Comparison of ENCODE assay signal across 18 mouse cellular contexts in the genomic region with DNA sequence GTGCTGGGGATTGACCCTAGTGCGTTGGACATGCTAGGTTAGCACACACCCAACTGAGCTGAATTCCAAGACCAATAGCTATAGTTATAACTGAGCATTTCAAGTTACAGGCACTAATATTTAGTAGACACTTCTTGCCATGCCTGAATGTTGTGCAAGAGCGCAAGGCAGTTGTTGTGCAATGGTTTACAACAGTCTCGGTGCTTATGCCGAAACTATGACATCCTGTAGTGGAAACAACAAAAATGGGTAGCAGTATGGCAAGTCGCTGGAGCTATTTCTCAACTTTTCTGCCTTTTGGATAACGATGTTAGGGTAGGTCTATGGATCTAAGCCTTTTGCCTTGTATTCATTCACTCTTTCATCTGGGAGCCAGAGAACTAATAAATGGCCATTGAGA.
"Had no signal": no experiment of that assay in that cellular context is flagged by ENCODE, and none has a peak within 500 bp of the region (broad histone marks: within the 10 kb centered on the region; RNA-seq: fewer than 3 reads in every experiment).

No protein-coding gene starts in this region.

- ATAC-seq: intestine, postnatal 0 days; midbrain, embryonic 15.5 days had no signal

- H3K27me3 ChIP-seq: kidney, embryonic 15.5 days; limb, embryonic 12.5 days; limb, embryonic 15.5 days; midbrain, embryonic 12.5 days; midbrain, embryonic 15.5 days; neural tube, embryonic 12.5 days; neural tube, embryonic 15.5 days; stomach, embryonic 15.5 days had no signal

- DNase-seq: kidney, adult 2 months; kidney, postnatal 10 days; kidney, postnatal 36 days; left cerebral cortex, postnatal 4 days; right cerebral cortex, adult 18-20 months; right cerebral cortex, postnatal 14 days; right cerebral cortex, postnatal 4 days; thymus, postnatal 25 days had no signal

- H3K4me3 ChIP-seq: kidney, embryonic 15.5 days; limb, embryonic 12.5 days; limb, embryonic 15.5 days; midbrain, embryonic 12.5 days; midbrain, embryonic 15.5 days; neural tube, embryonic 12.5 days; neural tube, embryonic 15.5 days; stomach, embryonic 15.5 days had no signal

- H3K9ac ChIP-seq: kidney, embryonic 15.5 days; limb, embryonic 12.5 days; limb, embryonic 15.5 days; liver, embryonic 14.5 days; midbrain, embryonic 12.5 days; midbrain, embryonic 15.5 days; neural tube, embryonic 12.5 days; neural tube, embryonic 15.5 days; stomach, embryonic 15.5 days had no signal

- H3K36me3 ChIP-seq: kidney, embryonic 15.5 days; limb, embryonic 12.5 days; limb, embryonic 15.5 days; midbrain, embryonic 12.5 days; midbrain, embryonic 15.5 days; neural tube, embryonic 12.5 days; neural tube, embryonic 15.5 days; stomach, embryonic 15.5 days had no signal

- H3K27ac ChIP-seq: kidney, embryonic 15.5 days; limb, embryonic 12.5 days; limb, embryonic 15.5 days; liver, embryonic 14.5 days; midbrain, embryonic 12.5 days; midbrain, embryonic 15.5 days; neural tube, embryonic 12.5 days; neural tube, embryonic 15.5 days; stomach, embryonic 15.5 days had no signal

- H3K4me1 ChIP-seq: kidney, embryonic 15.5 days; limb, embryonic 12.5 days; limb, embryonic 15.5 days; midbrain, embryonic 12.5 days; midbrain, embryonic 15.5 days; neural tube, embryonic 12.5 days; neural tube, embryonic 15.5 days; stomach, embryonic 15.5 days had no signal
